Mouse (Mus musculus): Measurements from ENCODE around the gene Rad51b. TPM values are rescaled to one million over a fixed set of nuclear protein-coding genes. Genes with fewer than 3 reads are reported as not detected.

The Rad51b gene
- 0.63 TPM for polyA plus RNA-seq (2014; fragmentation: Illumina TruSeq; extraction: RNeasy Lipid Tissue Mini Kit (QIAGEN cat#74804); ENCODE audit: low read depth, low replicate concordance)

DNA sequence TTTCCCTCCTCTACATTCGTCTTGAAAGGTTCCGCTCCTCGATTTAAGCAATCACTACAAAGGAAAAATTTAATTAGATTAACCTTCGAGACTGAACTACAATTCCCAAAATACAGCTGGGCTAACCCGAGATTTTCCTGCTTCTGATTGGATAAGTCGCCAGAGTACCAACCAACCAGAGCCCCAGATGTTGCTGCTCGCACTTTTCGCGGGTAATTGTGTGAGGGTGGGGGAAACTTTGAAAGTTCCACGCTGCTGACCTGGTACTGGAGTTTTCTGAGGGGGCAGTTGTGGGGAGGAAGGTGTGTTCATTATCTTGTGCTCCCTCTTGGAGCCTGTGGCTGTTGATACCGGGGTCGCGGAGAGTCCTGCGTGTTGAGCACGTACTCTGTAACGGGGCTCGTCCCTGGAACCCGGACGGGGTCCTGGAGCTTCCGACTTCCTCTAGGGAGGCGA is at the start of gene Rad51b:
Gene Rad51b (plus strand): TSS at position 162 of the 456 bp plus-strand sequence.

DNA sequence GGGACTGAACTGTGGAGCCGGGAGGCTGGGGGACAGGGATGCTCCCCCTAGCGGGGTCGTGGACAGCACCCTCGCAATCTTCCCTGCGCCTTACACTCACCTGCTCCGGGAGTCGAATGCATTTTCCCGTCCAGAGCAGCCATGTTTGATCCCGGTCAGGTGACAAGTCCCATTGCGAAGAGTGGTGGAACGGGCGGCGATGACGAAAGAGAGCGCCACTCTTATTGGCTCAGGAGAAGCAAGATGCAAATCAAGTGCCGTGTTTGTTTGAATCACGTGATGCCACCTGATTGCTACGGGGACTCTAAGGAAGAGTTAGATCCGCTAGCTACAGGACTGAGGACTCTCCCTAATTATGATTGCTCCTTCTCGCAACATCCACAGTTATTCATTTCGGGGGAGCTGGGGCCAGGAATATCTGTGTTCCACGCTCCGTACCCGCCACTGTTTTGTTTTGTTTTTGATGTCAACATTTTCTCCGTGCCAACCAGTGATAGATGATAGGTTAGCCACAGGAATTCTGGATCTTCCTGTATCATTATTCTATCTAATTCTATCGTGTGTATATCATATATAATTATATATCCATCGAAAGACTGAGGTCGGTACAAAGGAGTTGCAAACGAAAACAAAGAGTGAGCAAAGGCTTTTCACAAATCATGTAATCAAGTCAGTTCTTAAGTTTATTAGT is 811 bp upstream of the Rad51b start, which contains the start of gene Zfyve26:
Gene Zfyve26 (minus strand): TSS at position 179 of the 691 bp plus-strand sequence.

Other genes with a start within 250 kb of the Rad51b start
- gene Pigh, start 207.6 kb upstream of the Rad51b start, polyA plus RNA-seq (2014; fragmentation: Illumina TruSeq; extraction: RNeasy Lipid Tissue Mini Kit (QIAGEN cat#74804); ENCODE audit: low read depth, low replicate concordance), result 5.6 TPM
- gene Arg2, start 166.5 kb upstream of the Rad51b start, polyA plus RNA-seq (2014; fragmentation: Illumina TruSeq; extraction: RNeasy Lipid Tissue Mini Kit (QIAGEN cat#74804); ENCODE audit: low read depth, low replicate concordance), result not detected
- 121 TPM for gene Vti1b, start 124.6 kb upstream of the Rad51b start, polyA plus RNA-seq (2014; fragmentation: Illumina TruSeq; extraction: RNeasy Lipid Tissue Mini Kit (QIAGEN cat#74804); ENCODE audit: low read depth, low replicate concordance)
- 3.5 TPM for gene Rdh11, start 105.0 kb upstream of the Rad51b start, polyA plus RNA-seq (2014; fragmentation: Illumina TruSeq; extraction: RNeasy Lipid Tissue Mini Kit (QIAGEN cat#74804); ENCODE audit: low read depth, low replicate concordance)
- not detected for gene Rdh12, start 88.4 kb upstream of the Rad51b start, polyA plus RNA-seq (2014; fragmentation: Illumina TruSeq; extraction: RNeasy Lipid Tissue Mini Kit (QIAGEN cat#74804); ENCODE audit: low read depth, low replicate concordance)
- 14.8 TPM for gene Zfyve26, start 978 bp upstream of the Rad51b start, polyA plus RNA-seq (2014; fragmentation: Illumina TruSeq; extraction: RNeasy Lipid Tissue Mini Kit (QIAGEN cat#74804); ENCODE audit: low read depth, low replicate concordance)

Data from heart, adult 10 weeks (tissue).